Mouse (Mus musculus): Measurements from ENCODE around the gene Plscr4.

Plscr4 gene

GRCm38 (mm10) chr9:92457261-92458058 lies at the start of gene Plscr4:
Gene Plscr4, plus strand, starts transcription at chr9:92457373.
- in situ Hi-C loops (cut with MboI, MseI) = no loop called here

GRCm38 (mm10) chr9:92410225-92410624 lies 46.9 kb upstream of the Plscr4 start:
- in situ Hi-C loops (cut with MboI, MseI) = no loop called here

- in situ Hi-C loops (cut with MboI, MseI) = no loop called here
Measured at GRCm38 (mm10) chr9:92412045-92412444, 45.1 kb upstream of the Plscr4 start.

- in situ Hi-C loops (cut with MboI, MseI) = no loop called here
Measured at GRCm38 (mm10) chr9:92413684-92414083, 43.5 kb upstream of the Plscr4 start.

GRCm38 (mm10) chr9:92437781-92438180 lies 19.4 kb upstream of the Plscr4 start:
- in situ Hi-C loops (cut with MboI, MseI) = no loop called here

- in situ Hi-C loops (cut with MboI, MseI) = no loop called here
Measured at GRCm38 (mm10) chr9:92441468-92441867, 15.7 kb upstream of the Plscr4 start.

GRCm38 (mm10) chr9:92444536-92444935 lies 12.6 kb upstream of the Plscr4 start:
- in situ Hi-C loops (cut with MboI, MseI) = no loop called here

GRCm38 (mm10) chr9:92456605-92457004 lies 568 bp upstream of the Plscr4 start:
- in situ Hi-C loops (cut with MboI, MseI) = no loop called here

- in situ Hi-C loops (cut with MboI, MseI) = no loop called here
Measured at GRCm38 (mm10) chr9:92458059-92458402, 858 bp downstream of the Plscr4 start.

- in situ Hi-C loops (cut with MboI, MseI) = no loop called here
Measured at GRCm38 (mm10) chr9:92458418-92458817, 1.2 kb downstream of the Plscr4 start.

- in situ Hi-C loops (cut with MboI, MseI) = loop anchor here (10.0 kb wide), 1 partner anchor 243 kb away; no protein-coding TSS in a partner anchor
Measured at GRCm38 (mm10) chr9:92467724-92468123, 10.6 kb downstream of the Plscr4 start.

GRCm38 (mm10) chr9:92472256-92472855 lies 15.2 kb downstream of the Plscr4 start:
- in situ Hi-C loops (cut with MboI, MseI) = no loop called here

GRCm38 (mm10) chr9:92473178-92473577 lies 16.0 kb downstream of the Plscr4 start:
- in situ Hi-C loops (cut with MboI, MseI) = no loop called here

- in situ Hi-C loops (cut with MboI, MseI) = no loop called here
Measured at GRCm38 (mm10) chr9:92474244-92474643, 17.1 kb downstream of the Plscr4 start.

- in situ Hi-C loops (cut with MboI, MseI) = no loop called here
Measured at GRCm38 (mm10) chr9:92481663-92482062, 24.5 kb downstream of the Plscr4 start.

GRCm38 (mm10) chr9:92482551-92482950 lies 25.4 kb downstream of the Plscr4 start:
- in situ Hi-C loops (cut with MboI, MseI) = no loop called here

GRCm38 (mm10) chr9:92484710-92485267 lies 27.6 kb downstream of the Plscr4 start:
- in situ Hi-C loops (cut with MboI, MseI) = no loop called here

GRCm38 (mm10) chr9:92489857-92490256 lies 32.7 kb downstream of the Plscr4 start:
- in situ Hi-C loops (cut with MboI, MseI) = no loop called here

GRCm38 (mm10) chr9:92490319-92490718 lies 33.1 kb downstream of the Plscr4 start:
- in situ Hi-C loops (cut with MboI, MseI) = no loop called here

GRCm38 (mm10) chr9:92491274-92491673 lies 34.1 kb downstream of the Plscr4 start:
- in situ Hi-C loops (cut with MboI, MseI) = no loop called here

GRCm38 (mm10) chr9:92499710-92500410 lies 42.7 kb downstream of the Plscr4 start:
- in situ Hi-C loops (cut with MboI, MseI) = loop anchor here (5.0 to 25.0 kb wide), 2 partner anchors 112 to 362 kb away; no protein-coding TSS in a partner anchor

GRCm38 (mm10) chr9:92504256-92504655 lies 47.1 kb downstream of the Plscr4 start:
- in situ Hi-C loops (cut with MboI, MseI) = loop anchor here (25.0 kb wide), 1 partner anchor 358 kb away; no protein-coding TSS in a partner anchor

Measured in T-helper 1 cell (primary cell).